Mouse (Mus musculus) spleen, adult 18-20 months (tissue): ENCODE measurements around the gene Gm867.

Source experiments
- DNase-seq, 2 experiments: peaks; one replicate each; pipeline ENCODE4 v3.0.0; 2022; ENCODE audit warnings: mixed read lengths in 2 of 2

Gene Gm867

DNA sequence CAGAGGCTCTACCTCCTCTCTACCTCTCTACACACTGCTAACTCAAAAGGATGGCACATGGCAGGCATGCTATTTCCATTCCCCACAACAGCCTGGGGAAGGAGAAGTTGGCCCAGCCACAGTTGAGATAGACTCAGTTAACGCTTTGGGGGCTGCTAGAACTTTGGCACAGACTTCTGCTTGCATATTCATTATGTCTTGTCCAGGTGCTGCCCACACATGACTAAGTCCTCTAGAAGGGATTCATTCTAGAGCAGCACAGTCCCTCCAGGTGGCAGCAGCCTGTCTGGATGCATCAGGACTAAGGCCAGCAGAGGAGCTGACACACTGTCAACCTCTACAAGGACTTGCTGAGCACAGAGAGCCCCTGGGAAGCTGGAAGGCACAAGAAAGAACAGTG is 44.3 kb downstream of the Gm867 start:
- DNase-seq, result no peak

DNA sequence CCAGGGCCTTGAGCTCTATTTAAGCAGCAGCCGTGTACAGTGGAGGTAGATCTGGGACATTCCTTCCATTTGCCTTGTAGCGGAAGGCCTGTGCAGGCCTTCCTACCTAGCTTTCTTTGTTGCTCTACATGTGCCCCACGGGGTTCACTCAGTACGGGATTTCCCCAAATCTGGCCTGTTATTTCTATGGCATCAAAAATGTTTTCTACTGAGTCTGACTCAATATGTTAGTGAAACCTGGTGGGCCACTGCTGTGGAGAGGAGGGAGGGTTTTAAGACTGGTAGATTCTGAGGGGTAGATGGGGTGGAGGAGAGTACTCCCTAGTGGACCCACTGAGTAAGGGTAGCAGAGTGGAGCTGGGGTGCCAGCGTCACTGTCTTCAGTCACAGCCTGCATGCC is 44.7 kb downstream of the Gm867 start:
- no peak for DNase-seq

DNA sequence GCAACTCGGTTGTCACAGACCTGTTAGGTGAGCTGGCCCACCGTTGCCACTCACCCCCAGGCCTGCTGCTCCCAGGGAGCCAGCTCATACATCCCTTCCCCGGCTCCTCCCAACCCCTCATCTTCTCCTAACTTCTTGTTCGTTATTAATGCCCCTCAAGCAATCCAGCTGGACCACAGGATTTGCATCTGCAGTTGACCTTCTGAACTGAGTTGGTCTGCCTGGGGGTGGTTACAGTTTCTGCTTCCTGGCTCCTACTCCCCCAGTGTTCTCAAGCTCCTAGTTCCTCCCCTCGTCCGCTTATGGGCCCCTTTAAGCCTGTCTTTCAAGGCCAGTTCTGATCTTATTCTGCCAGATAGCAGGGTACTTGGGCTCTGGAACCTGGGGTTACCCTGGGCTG is 45.9 kb downstream of the Gm867 start:
- DNase-seq, result no peak

DNA sequence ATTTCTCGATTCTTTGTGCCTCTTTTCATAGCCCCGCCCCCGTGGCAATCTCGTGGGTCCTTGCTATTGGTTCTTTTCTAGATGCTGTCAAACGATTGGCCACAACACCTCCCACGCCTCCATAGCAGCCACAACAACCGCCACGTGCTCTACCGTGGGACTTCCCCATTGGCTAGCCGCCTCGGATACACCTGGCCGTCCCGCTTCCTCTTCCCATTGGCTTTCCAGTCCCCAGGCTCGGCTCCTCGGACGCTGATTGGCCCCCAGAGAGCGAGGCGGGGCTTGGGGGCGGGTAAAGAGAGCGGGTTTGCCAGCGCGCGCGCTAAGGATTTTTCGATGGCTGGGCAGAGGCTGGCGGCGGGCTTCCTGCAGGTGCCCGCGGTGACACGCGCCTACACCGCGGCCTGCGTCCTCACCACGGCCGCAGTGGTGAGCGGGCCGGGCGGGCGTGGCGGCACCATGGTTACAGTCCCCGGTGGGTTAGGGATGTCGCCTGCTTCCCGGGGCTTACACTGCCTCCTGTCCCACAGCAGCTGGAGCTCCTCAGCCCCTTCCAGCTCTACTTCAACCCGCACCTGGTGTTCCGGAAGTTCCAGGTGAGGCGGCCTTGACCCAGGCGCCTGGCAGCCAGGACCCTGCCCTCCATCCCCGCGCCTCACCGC is 47.3 kb downstream of the Gm867 start, which contains the start of gene Derl3:
Gene Derl3 (plus strand): TSS at position 325 of the 662 bp plus-strand sequence.
- DNase-seq, result peak; percentile 94 to 95

DNA sequence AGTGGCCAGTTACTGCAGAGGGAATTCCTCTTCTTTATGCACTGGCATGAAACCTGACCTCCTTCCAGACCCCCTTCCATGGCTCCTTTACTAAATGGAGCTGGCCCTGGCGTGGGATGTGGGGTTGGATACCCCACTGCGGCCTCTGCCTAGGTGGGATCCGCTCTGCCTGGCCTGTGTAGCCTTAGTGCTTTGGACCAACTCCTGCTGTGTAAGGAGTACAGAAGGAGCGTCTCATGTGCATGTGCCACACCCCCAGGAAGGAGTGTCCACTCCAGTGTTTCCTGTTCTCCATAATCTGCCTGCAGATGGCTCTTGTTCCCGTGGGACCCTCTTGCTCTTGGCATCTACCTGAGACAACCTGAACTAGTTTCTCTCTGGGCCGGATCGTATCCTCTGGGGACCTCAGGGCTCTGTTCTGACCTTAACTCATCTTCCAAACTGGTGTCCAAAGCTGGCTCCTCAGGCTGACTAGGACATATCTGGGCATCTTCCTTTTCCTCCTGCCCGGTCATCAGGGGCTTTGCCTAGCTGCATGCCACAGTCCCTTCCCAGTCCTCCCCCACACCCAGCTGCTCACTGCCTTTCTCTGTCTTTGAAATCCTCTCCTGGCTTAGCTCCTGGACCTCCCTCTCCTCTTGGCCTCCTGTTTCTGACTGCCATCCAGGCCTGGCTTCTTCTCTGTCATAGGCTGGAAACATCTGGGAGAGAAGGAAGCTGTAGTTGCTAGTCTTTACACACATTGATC is 50.9 kb downstream of the Gm867 start:
- no peak for DNase-seq
